Mouse (Mus musculus) cerebellum, adult 2 months (tissue): ENCODE results near the gene Ebf1.

Source experiments
- CTCF ChIP-seq: fragments of 200-500 bp; IDR thresholded peaks from 2 replicates; pipeline ENCODE4 v1.5.1; 2011; ENCODE audit warnings: low read depth, mild to moderate bottlenecking, control low read depth, low read length, moderate library complexity, borderline replicate concordance; ENCODE audit not compliant: insufficient read depth
- POLR2A ChIP-seq: fragments of 200-500 bp; IDR thresholded peaks from 2 replicates; pipeline ENCODE4 v1.6.1; 2011; ENCODE audit warnings: low read length, control low read depth, borderline replicate concordance; ENCODE audit not compliant: insufficient read depth

GRCm38 (mm10) chr11:45026674-45027073, 409.6 kb downstream of the Ebf1 start:
- TF ChIP-seq CTCF, result no peak
- TF ChIP-seq POLR2A, result no peak
